Mouse (Mus musculus) lung, adult 10 weeks (tissue): Measurements from ENCODE around the gene Ccdc8. TPM values are rescaled to one million over a fixed set of nuclear protein-coding genes. Genes with fewer than 3 reads are reported as not detected.

Experiments used
- polyA plus RNA-seq: library from polyadenylated mRNA; stranded (reverse); fragments of 350-450 nt; fragmentation: Illumina TruSeq; extraction: RNeasy Lipid Tissue Mini Kit (QIAGEN cat#74804); gene quantifications from one replicate; pipeline ENCODE4 v1.2.3, GENCODE M21; 2014; ENCODE audit warnings: low read depth, low replicate concordance; ENCODE audit not compliant: insufficient read depth

Gene Ccdc8
- 3.4 TPM for polyA plus RNA-seq

DNA sequence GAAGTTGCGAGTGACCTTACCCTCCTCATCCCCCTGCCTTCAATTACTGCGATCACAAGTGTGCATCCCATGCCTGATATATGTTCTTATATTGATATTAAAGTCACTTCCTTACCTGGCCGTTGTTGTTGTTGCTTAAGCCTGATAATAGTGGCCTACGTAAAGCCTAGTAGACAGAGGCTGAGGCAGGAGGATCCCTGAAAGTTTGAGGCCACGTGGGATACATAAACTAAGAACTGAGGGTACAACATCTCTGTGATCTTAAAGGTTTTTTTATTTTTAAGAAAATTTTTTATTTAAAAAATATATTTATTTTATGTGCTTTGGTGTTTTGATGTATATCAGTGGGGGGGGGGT lies at the start of gene Ccdc8:
Gene Ccdc8, plus strand, starts transcription at position 258 of the 357 bp plus-strand sequence.

DNA sequence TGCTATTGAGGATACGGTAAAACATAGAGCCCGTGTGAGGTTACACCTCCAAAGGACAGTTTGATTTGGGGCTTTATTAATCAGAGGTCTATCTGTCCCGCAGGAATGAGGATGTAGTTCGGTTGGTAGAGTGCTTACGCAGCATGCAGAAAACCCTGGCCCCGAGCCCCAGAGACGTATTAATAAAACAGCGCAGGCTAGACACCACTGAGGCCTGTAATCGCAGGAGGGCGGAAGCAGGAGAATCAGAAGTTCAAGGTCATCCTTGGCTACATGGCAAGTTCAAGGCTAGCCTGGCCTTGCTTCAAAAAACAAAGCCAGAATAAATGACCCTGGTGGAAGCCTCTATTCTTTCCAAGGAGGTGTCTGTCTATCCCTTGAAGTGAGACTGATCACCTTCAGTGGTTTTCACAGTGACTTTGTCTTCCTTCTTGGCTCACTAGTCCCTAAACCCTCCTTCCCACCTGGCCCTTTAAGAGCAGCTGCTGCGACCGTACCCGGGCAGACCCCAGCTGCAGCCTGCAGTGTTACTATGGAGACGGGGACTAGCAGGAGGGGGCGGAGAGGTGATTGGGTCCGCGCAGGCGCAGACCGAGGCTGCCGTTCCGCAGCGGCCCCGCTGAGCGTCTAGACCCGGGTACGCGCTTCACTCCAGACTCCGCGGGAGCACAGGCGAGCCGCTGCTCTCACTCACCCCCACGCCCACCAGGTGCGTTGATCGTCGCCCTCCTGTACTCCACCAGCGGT lies 48.3 kb upstream of the Ccdc8 start, which contains the start of gene Pnmal2:
Gene Pnmal2, plus strand, starts transcription at position 622 of the 747 bp plus-strand sequence.

DNA sequence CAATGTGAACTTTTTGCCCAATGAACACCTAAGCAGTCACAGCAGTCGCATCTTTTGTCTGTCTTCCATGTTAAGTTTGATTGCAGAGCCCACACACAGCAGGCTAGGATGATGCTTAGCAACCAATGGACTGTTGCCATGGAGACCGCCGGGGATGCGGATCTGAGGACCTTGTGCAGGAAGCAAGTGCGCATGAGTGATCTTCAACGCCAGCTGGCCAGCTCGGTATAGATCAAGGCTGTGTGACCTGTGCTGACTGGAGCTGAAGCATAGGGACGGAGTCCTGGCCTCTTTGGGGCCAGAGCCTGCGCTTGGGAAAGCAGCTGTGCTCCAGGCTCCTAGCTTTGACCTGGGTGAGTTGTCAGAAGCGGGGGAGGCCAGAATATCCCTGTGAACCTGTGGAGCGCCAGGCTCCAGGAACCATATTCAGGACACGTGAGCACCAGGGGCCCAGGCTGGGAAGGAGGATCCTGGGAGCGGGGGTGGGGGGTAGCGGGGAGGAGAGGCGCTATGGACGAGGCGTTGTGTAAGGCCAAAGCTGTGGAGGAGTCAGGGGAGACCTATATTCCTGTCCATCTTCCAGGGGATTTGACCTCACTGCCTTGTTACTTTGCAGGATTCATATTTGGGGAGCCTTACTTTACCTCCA lies 32.8 kb upstream of the Ccdc8 start, which contains the start of gene Pnmal1:
Gene Pnmal1, plus strand, starts transcription at position 141 of the 649 bp plus-strand sequence.

DNA sequence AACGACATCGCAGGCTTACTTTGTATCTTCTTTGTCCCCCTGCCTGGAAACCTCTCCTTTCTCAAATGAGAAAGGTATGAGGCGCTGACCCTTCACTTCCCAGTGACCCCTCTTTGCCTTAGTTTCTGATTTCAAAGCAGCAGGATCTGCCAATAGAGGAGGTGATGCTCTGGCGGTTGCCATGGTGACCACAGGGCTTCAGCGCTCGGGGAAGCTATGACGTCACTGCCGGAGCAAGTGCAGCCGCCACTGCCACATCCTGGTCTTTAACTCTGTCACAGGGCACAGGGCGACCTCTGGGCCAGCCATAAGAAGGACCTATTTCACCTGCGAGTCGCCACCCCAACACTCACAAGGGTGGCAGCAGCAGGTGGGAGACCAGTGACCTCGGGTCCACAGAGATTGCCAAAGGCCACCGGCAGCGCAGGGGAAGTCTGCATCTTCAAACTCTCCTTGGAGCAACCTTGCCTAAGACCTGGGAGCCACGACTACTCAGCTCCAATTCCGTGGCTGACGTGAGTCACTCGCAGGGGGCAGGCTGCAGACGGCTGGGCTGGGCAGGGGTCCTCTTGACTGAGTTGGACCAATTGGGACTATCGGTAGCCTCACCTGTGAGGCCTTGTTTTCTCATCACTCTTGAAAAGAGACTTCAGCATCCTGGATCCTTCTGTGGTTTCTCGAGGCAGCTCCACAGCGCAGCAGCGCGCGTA lies 9.5 kb upstream of the Ccdc8 start, which contains the start of gene Gm42372:
Gene Gm42372, plus strand, starts transcription at position 228 of the 710 bp plus-strand sequence.

DNA sequence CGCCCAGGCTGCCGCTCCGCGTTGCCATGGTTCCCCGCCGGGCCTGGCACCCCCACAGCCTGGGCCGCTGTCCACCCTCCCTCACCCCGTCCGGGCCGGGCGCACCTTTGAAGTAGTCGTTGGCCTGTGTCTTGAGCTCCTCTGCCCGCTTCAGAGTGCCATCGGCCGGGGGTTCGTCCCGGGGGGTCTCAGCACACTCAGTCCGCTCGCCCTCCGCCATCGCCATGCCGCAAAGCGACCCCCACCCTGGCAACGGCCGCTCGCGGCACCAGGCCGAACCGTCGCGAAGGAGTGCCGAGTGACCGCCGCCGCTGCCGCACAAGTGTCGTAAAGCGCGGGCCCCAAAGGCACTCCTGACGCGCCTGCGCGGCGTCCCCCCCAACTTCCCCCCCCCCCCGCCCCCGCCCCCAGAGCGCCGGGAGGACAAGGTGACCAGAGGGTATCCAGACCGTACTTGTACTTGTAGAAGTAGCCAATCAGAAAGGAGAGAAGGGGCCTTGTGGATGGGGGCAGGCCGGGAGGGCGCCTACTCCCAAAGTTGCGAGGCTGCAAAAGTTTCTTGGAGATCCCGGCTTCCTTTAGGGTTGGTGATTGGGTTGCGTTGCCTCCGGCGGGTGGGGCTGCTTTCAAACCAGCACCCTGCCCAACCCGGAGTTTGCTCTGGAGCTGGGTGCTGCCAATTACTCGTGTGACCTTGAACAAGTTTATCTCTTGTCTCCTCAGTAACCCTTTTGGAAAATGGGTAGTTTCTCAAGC lies 35.3 kb downstream of the Ccdc8 start, which contains the start of gene Ppp5c:
Gene Ppp5c, minus strand, starts transcription at position 337 of the 756 bp plus-strand sequence.

Other genes with a start within 250 kb of the Ccdc8 start
- gene Slc1a5, start 211.4 kb upstream of the Ccdc8 start, polyA plus RNA-seq = 68.9 TPM
- 33.9 TPM for gene Strn4, start 176.8 kb upstream of the Ccdc8 start, polyA plus RNA-seq
- gene Fkrp, start 176.0 kb upstream of the Ccdc8 start, polyA plus RNA-seq = 11.8 TPM
- gene Prkd2, start 149.8 kb upstream of the Ccdc8 start, polyA plus RNA-seq = 32.2 TPM
- gene Dact3, start 117.4 kb upstream of the Ccdc8 start, polyA plus RNA-seq = 7.2 TPM
- 7.3 TPM for gene Gng8, start 100.9 kb upstream of the Ccdc8 start, polyA plus RNA-seq
- gene Ptgir, start 86.2 kb upstream of the Ccdc8 start, polyA plus RNA-seq = 2.2 TPM
- 135 TPM for gene Calm3, start 68.6 kb upstream of the Ccdc8 start, polyA plus RNA-seq
- gene Pnmal2, start 48.0 kb upstream of the Ccdc8 start, polyA plus RNA-seq = 1.5 TPM
- gene Pnmal1, start 33.0 kb upstream of the Ccdc8 start, polyA plus RNA-seq = not detected
- not detected for gene Gm42372, start 9.6 kb upstream of the Ccdc8 start, polyA plus RNA-seq
- gene Ppp5c, start 35.2 kb downstream of the Ccdc8 start, polyA plus RNA-seq = 51.7 TPM
- 0.50 TPM for gene Hif3a, start 69.7 kb downstream of the Ccdc8 start, polyA plus RNA-seq
- not detected for gene Psg16, start 81.3 kb downstream of the Ccdc8 start, polyA plus RNA-seq
- gene Ceacam3, start 157.6 kb downstream of the Ccdc8 start, polyA plus RNA-seq = not detected
- not detected for gene Psg29, start 210.8 kb downstream of the Ccdc8 start, polyA plus RNA-seq